Mouse (Mus musculus) midbrain, embryonic 12.5 days (tissue): ENCODE measurements around the gene Fam129a. TPM values are rescaled to one million over a fixed set of nuclear protein-coding genes. Genes with fewer than 3 reads are reported as not detected.

Experiments used
- ATAC-seq: fragments of 200-750 bp; cut with Nextera tagmentation; 2 replicates; pipeline ENCODE4 v1.8.0; 2017; ENCODE audit warnings: low read depth, moderate TSS enrichment, moderate library complexity; ENCODE audit not compliant: low FRiP score
- H3K27ac ChIP-seq: fragments of 300-500 bp; sonication (generic); replicated peaks from 2 replicates; pipeline ENCODE4 v1.5.1; 2016; ENCODE audit warnings: mild to moderate bottlenecking
- H3K27me3 ChIP-seq: fragments of 300-500 bp; sonication (generic); 2 replicates; pipeline ENCODE4 v1.6.1; 2016; ENCODE audit warnings: mild to moderate bottlenecking
- H3K36me3 ChIP-seq: fragments of 300-500 bp; sonication (generic); 2 replicates; pipeline ENCODE4 v1.6.1; 2016
- H3K4me1 ChIP-seq: fragments of 300-500 bp; sonication (generic); 2 replicates; pipeline ENCODE4 v1.6.1; 2016
- H3K4me2 ChIP-seq: fragments of 300-500 bp; sonication (generic); replicated peaks from 2 replicates; pipeline ENCODE4 v1.6.1; 2016; ENCODE audit warnings: mild to moderate bottlenecking, moderate library complexity
- H3K4me3 ChIP-seq: fragments of 300-500 bp; sonication (generic); 2 replicates; pipeline ENCODE4 v1.5.1; 2016; ENCODE audit warnings: mild to moderate bottlenecking
- H3K9ac ChIP-seq: fragments of 300-500 bp; sonication (generic); replicated peaks from 2 replicates; pipeline ENCODE4 v1.6.1; 2016; ENCODE audit warnings: mild to moderate bottlenecking, moderate library complexity
- H3K9me3 ChIP-seq: fragments of 300-500 bp; sonication (generic); 2 replicates; pipeline ENCODE4 v1.6.1; 2016; ENCODE audit warnings: mild to moderate bottlenecking
- WGBS: fragments of 180-500 bp; shearing (Covaris S2); methylation state at CpG from one replicate; pipeline ENCODE4 v1.1.7; 2016; 5-methylcytosine and 5-hydroxymethylcytosine counted together
- polyA plus RNA-seq: library from polyadenylated mRNA; unstranded; fragments of >200 nt; fragmentation: Nextera tagmentation; extraction: Ambion mirVana; gene quantifications from 2 replicates; pipeline ENCODE4 v1.2.1, GENCODE M21; 2016

The Fam129a gene
- polyA plus RNA-seq, 1 experiment from 2014 or later, result 0.63 TPM

- Histone ChIP-seq H3K9me3 (no peaks in the 10 kb centered on the region), H3K27me3 (no peaks in the 10 kb centered on the region), H3K4me3 (no peak overlapping the region), H3K27ac (no peak overlapping the region), H3K4me2 (no peak overlapping the region), H3K9ac (no peak overlapping the region), H3K36me3 (no peaks in the 10 kb centered on the region), H3K4me1 (no peaks in the 10 kb centered on the region)
- ATAC-seq, result no peak
- WGBS, result 91% methylated on average over 7 of the region's 7 CpGs
These were observed 125.8 kb downstream of the Fam129a start for GRCm38 (mm10) chr1:151696751-151697150.

GRCm38 (mm10) chr1:151697901-151698641 is 127.1 kb downstream of the Fam129a start:
- Histone ChIP-seq H3K4me3 (no peak overlapping the region), H3K9ac (no peak overlapping the region), H3K4me1 (no peaks in the 10 kb centered on the region), H3K36me3 (no peaks in the 10 kb centered on the region), H3K9me3 (no peaks in the 10 kb centered on the region), H3K27me3 (no peaks in the 10 kb centered on the region), H3K27ac (no peak overlapping the region), H3K4me2 (no peak overlapping the region)
- no peak for ATAC-seq
- WGBS, result 79% methylated on average over 7 of the region's 7 CpGs

GRCm38 (mm10) chr1:151699363-151699762 is 128.4 kb downstream of the Fam129a start:
- 83% methylated on average over 7 of the region's 7 CpGs for WGBS

GRCm38 (mm10) chr1:151702816-151703215 is 131.8 kb downstream of the Fam129a start:
- no peak for ATAC-seq
- Histone ChIP-seq H3K36me3 (no peaks in the 10 kb centered on the region), H3K27me3 (0 out of 2 replicates have a peak, but pooled peaks cover 4% of the 10 kb centered on the region), H3K9ac (no peak overlapping the region), H3K9me3 (no peaks in the 10 kb centered on the region), H3K4me3 (no peak overlapping the region), H3K4me1 (0 out of 2 replicates have a peak, but pooled peaks cover 4% of the 10 kb centered on the region), H3K27ac (no peak overlapping the region), H3K4me2 (no peak overlapping the region)
- WGBS, result 26% methylated on average over 1 of the region's 1 CpGs

More at GRCm38 (mm10) chr1:151699363-151699762, 128.4 kb downstream of the Fam129a start:
- Histone ChIP-seq H3K4me3 (no peak overlapping the region), H3K27ac (no peak overlapping the region), H3K4me1 (no peaks in the 10 kb centered on the region), H3K9ac (no peak overlapping the region), H3K4me2 (no peak overlapping the region), H3K9me3 (no peaks in the 10 kb centered on the region), H3K36me3 (no peaks in the 10 kb centered on the region), H3K27me3 (no peaks in the 10 kb centered on the region)
- ATAC-seq, result 0 out of 2 replicates have a peak, but pooled peaks have one; percentile 19

- 0 out of 2 replicates have a peak, but pooled peaks cover 4% of the 10 kb centered on the region for H3K27me3 ChIP-seq
- 0 out of 2 replicates have a peak overlapping the region, but pooled peaks have one; percentile 11 for H3K9ac ChIP-seq
- 47% methylated on average over 11 of the region's 11 CpGs for WGBS
- H3K27ac ChIP-seq, result no peak overlapping the region
- no peaks in the 10 kb centered on the region for H3K36me3 ChIP-seq
- 0 out of 2 replicates have a peak, but pooled peaks cover 4% of the 10 kb centered on the region for H3K4me1 ChIP-seq
- no peak overlapping the region for H3K4me2 ChIP-seq
- peak; percentile 81 for ATAC-seq
- H3K9me3 ChIP-seq, result no peaks in the 10 kb centered on the region
- no peak overlapping the region for H3K4me3 ChIP-seq
These were observed 134.9 kb downstream of the Fam129a start for GRCm38 (mm10) chr1:151705723-151706396.

- 0 out of 2 replicates have a peak, but pooled peaks cover 4% of the 10 kb centered on the region for H3K4me1 ChIP-seq
- 79% methylated on average over 3 of the region's 3 CpGs for WGBS
- H3K27ac ChIP-seq, result no peak overlapping the region
- 0 out of 2 replicates have a peak, but pooled peaks have one; percentile 51 for ATAC-seq
- H3K4me3 ChIP-seq, result no peak overlapping the region
- H3K4me2 ChIP-seq, result no peak overlapping the region
- 0 out of 2 replicates have a peak, but pooled peaks cover 4% of the 10 kb centered on the region for H3K27me3 ChIP-seq
- H3K9me3 ChIP-seq, result no peaks in the 10 kb centered on the region
- no peaks in the 10 kb centered on the region for H3K36me3 ChIP-seq
- H3K9ac ChIP-seq, result no peak overlapping the region
These were observed 135.4 kb downstream of the Fam129a start for GRCm38 (mm10) chr1:151706397-151706752.

- 0 out of 2 replicates have a peak, but pooled peaks cover 4% of the 10 kb centered on the region for H3K4me1 ChIP-seq
- no peaks in the 10 kb centered on the region for H3K9me3 ChIP-seq
- ATAC-seq, result no peak
- H3K27ac ChIP-seq, result no peak overlapping the region
- H3K4me2 ChIP-seq, result no peak overlapping the region
- H3K9ac ChIP-seq, result no peak overlapping the region
- H3K4me3 ChIP-seq, result no peak overlapping the region
- 81% methylated on average over 13 of the region's 13 CpGs for whole genome bisulfite sequencing
- no peaks in the 10 kb centered on the region for H3K36me3 ChIP-seq
- H3K27me3 ChIP-seq, result 0 out of 2 replicates have a peak, but pooled peaks cover 4% of the 10 kb centered on the region
These were observed 138.2 kb downstream of the Fam129a start for GRCm38 (mm10) chr1:151708966-151709733.

GRCm38 (mm10) chr1:151709734-151710022 is 138.7 kb downstream of the Fam129a start:
- no peak overlapping the region for H3K4me3 ChIP-seq
- no peak for ATAC-seq
- WGBS, result 77% methylated on average over 2 of the region's 2 CpGs
- H3K36me3 ChIP-seq, result no peaks in the 10 kb centered on the region
- 0 out of 2 replicates have a peak, but pooled peaks cover 4% of the 10 kb centered on the region for H3K4me1 ChIP-seq
- no peak overlapping the region for H3K4me2 ChIP-seq
- no peak overlapping the region for H3K27ac ChIP-seq
- H3K9me3 ChIP-seq, result no peaks in the 10 kb centered on the region
- no peak overlapping the region for H3K9ac ChIP-seq
- 0 out of 2 replicates have a peak, but pooled peaks cover 4% of the 10 kb centered on the region for H3K27me3 ChIP-seq

GRCm38 (mm10) chr1:151710424-151711055 is 139.6 kb downstream of the Fam129a start:
- no peak overlapping the region for H3K4me2 ChIP-seq
- ATAC-seq, result no peak
- no peaks in the 10 kb centered on the region for H3K36me3 ChIP-seq
- H3K4me1 ChIP-seq, result 0 out of 2 replicates have a peak, but pooled peaks cover 4% of the 10 kb centered on the region
- H3K27ac ChIP-seq, result no peak overlapping the region
- no peak overlapping the region for H3K4me3 ChIP-seq
- no peak overlapping the region for H3K9ac ChIP-seq
- 0 out of 2 replicates have a peak, but pooled peaks cover 4% of the 10 kb centered on the region for H3K27me3 ChIP-seq
- H3K9me3 ChIP-seq, result no peaks in the 10 kb centered on the region
- 75% methylated on average over 5 of the region's 5 CpGs for WGBS

- no peak overlapping the region for H3K9ac ChIP-seq
- no peak overlapping the region for H3K4me3 ChIP-seq
- no peak for ATAC-seq
- H3K36me3 ChIP-seq, result no peaks in the 10 kb centered on the region
- H3K4me2 ChIP-seq, result no peak overlapping the region
- 73% methylated on average over 7 of the region's 7 CpGs for WGBS
- H3K4me1 ChIP-seq, result no peaks in the 10 kb centered on the region
- 0 out of 2 replicates have a peak, but pooled peaks cover 4% of the 10 kb centered on the region for H3K27me3 ChIP-seq
- no peaks in the 10 kb centered on the region for H3K9me3 ChIP-seq
- no peak overlapping the region for H3K27ac ChIP-seq
These were observed 140.1 kb downstream of the Fam129a start for GRCm38 (mm10) chr1:151711062-151711461.

- Histone ChIP-seq H3K4me2 (no peak overlapping the region), H3K4me1 (no peaks in the 10 kb centered on the region; the same call in 1 of the 2 replicates), H3K4me3 (no peak overlapping the region), H3K27ac (no peak overlapping the region), H3K36me3 (no peaks in the 10 kb centered on the region), H3K9ac (no peak overlapping the region), H3K9me3 (no peaks in the 10 kb centered on the region), H3K27me3 (no peaks in the 10 kb centered on the region)
- ATAC-seq, result no peak
- WGBS, result 43% methylated on average over 5 of the region's 5 CpGs
These were observed 141.7 kb downstream of the Fam129a start for GRCm38 (mm10) chr1:151712664-151713063.
